In genomic region chr15:99653291-99653690, GRCm38 (mm10) we compare ENCODE assay signal across 9 mouse cellular contexts. TPM values are rescaled to one million over a fixed set of nuclear protein-coding genes. Genes with fewer than 3 reads are reported as not detected.
DNase-seq lines count a peak whose midpoint lies in the region; ATAC-seq lines count a peak whose summit lies in the region.
"Had no signal": no experiment of that assay in that cellular context is flagged by ENCODE, and none has a peak within 500 bp of the region (broad histone marks: within the 10 kb centered on the region; RNA-seq: fewer than 3 reads in every experiment).

No protein-coding gene starts in this region.

- no peaks in the 10 kb centered on the region for H3K36me3 ChIP-seq in heart, embryonic 13.5 days
- no peaks in the 10 kb centered on the region for H3K36me3 ChIP-seq in hindbrain, embryonic 14.5 days (replicated peaks; ENCODE audit: control insufficient read depth, insufficient read depth)
- H3K36me3 ChIP-seq in midbrain, embryonic 14.5 days (ENCODE audit: control insufficient read depth, insufficient read depth, low read length), result no peaks in the 10 kb centered on the region

- no peak overlapping the region for H3K27ac ChIP-seq in heart, embryonic 13.5 days (replicated peaks)
- H3K27ac ChIP-seq in hindbrain, embryonic 14.5 days, result no peak overlapping the region
- H3K27ac ChIP-seq in midbrain, embryonic 14.5 days (replicated peaks; ENCODE audit: low read depth, low read length), result no peak overlapping the region

- H3K4me1 ChIP-seq in heart, embryonic 13.5 days, result peaks cover 44% of the 10 kb centered on the region
- H3K4me1 ChIP-seq in hindbrain, embryonic 14.5 days (replicated peaks; ENCODE audit: control insufficient read depth, insufficient read depth, low read length), result peaks cover 34% of the 10 kb centered on the region
- H3K4me1 ChIP-seq in midbrain, embryonic 14.5 days (ENCODE audit: control insufficient read depth, insufficient read depth, low read length), result peaks cover 40% of the 10 kb centered on the region

- WGBS in heart, embryonic 13.5 days, result 9% methylated on average over 8 of the region's 8 CpGs
- 4% methylated on average over 8 of the region's 8 CpGs for WGBS in hindbrain, embryonic 14.5 days
- WGBS in midbrain, embryonic 14.5 days, result 10% methylated on average over 8 of the region's 8 CpGs

- peak overlapping the region; percentile 73 for H3K9ac ChIP-seq in heart, embryonic 13.5 days
- H3K9ac ChIP-seq in hindbrain, embryonic 14.5 days, result no peak overlapping the region
- H3K9ac ChIP-seq in midbrain, embryonic 14.5 days (replicated peaks; ENCODE audit: low read length), result no peak overlapping the region

- H3K9me3 ChIP-seq in heart, embryonic 13.5 days, result no peaks in the 10 kb centered on the region
- H3K9me3 ChIP-seq in hindbrain, embryonic 14.5 days (ENCODE audit: control insufficient read depth, low read length), result no peaks in the 10 kb centered on the region
- H3K9me3 ChIP-seq in midbrain, embryonic 14.5 days (ENCODE audit: control insufficient read depth, low read length), result no peaks in the 10 kb centered on the region

- peak overlapping the region; percentile 44 for H3K4me3 ChIP-seq in heart, embryonic 13.5 days
- H3K4me3 ChIP-seq in hindbrain, embryonic 14.5 days (replicated peaks; ENCODE audit: low read length), result peak overlapping the region; percentile 7; the same call in 1 of the 2 replicates
- peak overlapping the region; percentile 5; the same call in 1 of the 2 replicates for H3K4me3 ChIP-seq in midbrain, embryonic 14.5 days (replicated peaks; ENCODE audit: low read depth, low read length)

- ATAC-seq in heart, embryonic 13.5 days (ENCODE audit: extremely low read depth, insufficient number of reproducible peaks, low FRiP score, low TSS enrichment), result no peak
- ATAC-seq in hindbrain, embryonic 14.5 days (ENCODE audit: low FRiP score), result no peak
- no peak for ATAC-seq in midbrain, embryonic 14.5 days (ENCODE audit: low FRiP score, low TSS enrichment)

- DNase-seq in heart, adult 9 months (ENCODE audit: low spot score in 2 of 2), result no peak
- peak; percentile 88 for DNase-seq in R1 (ENCODE audit: low read depth, low spot score)
- DNase-seq in hindbrain, embryonic 14.5 days (ENCODE audit: low spot score), result no peak
- DNase-seq in midbrain, embryonic 14.5 days, result no peak
- DNase-seq in adrenal gland, adult 2 months, result no peak
- no peak for DNase-seq in gastrocnemius, adult 18-20 months (ENCODE audit: low spot score)
- no peak for DNase-seq in adrenal gland, postnatal 10 days

- peaks cover 44% of the 10 kb centered on the region for H3K27me3 ChIP-seq in heart, embryonic 13.5 days (replicated peaks)
- no peaks in the 10 kb centered on the region; the same call in 1 of the 2 replicates for H3K27me3 ChIP-seq in hindbrain, embryonic 14.5 days (ENCODE audit: control insufficient read depth, insufficient read depth, low read length)
- no peaks in the 10 kb centered on the region; the same call in 1 of the 2 replicates for H3K27me3 ChIP-seq in midbrain, embryonic 14.5 days (ENCODE audit: control insufficient read depth, insufficient read depth, low read length)

- H3K4me2 ChIP-seq in heart, embryonic 13.5 days, result peak overlapping the region; percentile 71
- H3K4me2 ChIP-seq in hindbrain, embryonic 14.5 days (replicated peaks), result peak overlapping the region; percentile 47
- H3K4me2 ChIP-seq in midbrain, embryonic 14.5 days (ENCODE audit: low read length), result peak overlapping the region; percentile 46

RNA-seq across cellular contexts. Expression of gene Racgap1, which starts 1.8 kb away (rescaled TPM):
- 119 and 125 TPM in 2 replicates for polyA plus RNA-seq in heart, embryonic 13.5 days (2015; fragmentation: Nextera tagmentation; extraction: Ambion mirVana)
- polyA plus RNA-seq in hindbrain, embryonic 14.5 days (2014; fragmentation: Nextera tagmentation; extraction: Ambion mirVana), result 44.9 and 51.3 TPM in 2 replicates
- polyA plus RNA-seq in midbrain, embryonic 14.5 days (2014; fragmentation: Nextera tagmentation; extraction: Ambion mirVana), result 42.2 and 64.0 TPM in 2 replicates
- total RNA-seq in adrenal gland, adult 2 months (2021), result 1 to 10 TPM; 2.8 to 3.7 TPM
- 2.6 and 2.7 TPM in 2 replicates for polyA plus RNA-seq in adrenal gland, adult 2 months (2012; rRNA removed)
- under 1 TPM; 0.57 to 0.69 TPM for total RNA-seq in gastrocnemius, adult 18-20 months (2021)
- 10 to 100 TPM; 32.1 TPM for total RNA-seq in adrenal gland, postnatal 10 days (2021)

RNA-seq across cellular contexts. Expression of gene Asic1, which starts 16.9 kb away (rescaled TPM):
- polyA plus RNA-seq in heart, embryonic 13.5 days (2015; fragmentation: Nextera tagmentation; extraction: Ambion mirVana), result 1.6 and 1.8 TPM in 2 replicates
- polyA plus RNA-seq in hindbrain, embryonic 14.5 days (2014; fragmentation: Nextera tagmentation; extraction: Ambion mirVana), result 49.7 and 51.7 TPM in 2 replicates
- 51.9 and 53.5 TPM in 2 replicates for polyA plus RNA-seq in midbrain, embryonic 14.5 days (2014; fragmentation: Nextera tagmentation; extraction: Ambion mirVana)
- under 1 TPM; 0.59 to 0.72 TPM for total RNA-seq in adrenal gland, adult 2 months (2021)
- 0.37 and 0.71 TPM in 2 replicates for polyA plus RNA-seq in adrenal gland, adult 2 months (2012; rRNA removed)
- total RNA-seq in gastrocnemius, adult 18-20 months (2021), result under 1 TPM in 1 of 2 experiments, not detected in 1; 0.11 TPM
- 1 to 10 TPM in 1 of 2 experiments, under 1 TPM in 1; 0.75 to 1.5 TPM for total RNA-seq in adrenal gland, postnatal 10 days (2021)

RNA-seq across cellular contexts. Expression of gene Smarcd1, which starts 48.6 kb away (rescaled TPM):
- polyA plus RNA-seq in heart, embryonic 13.5 days (2015; fragmentation: Nextera tagmentation; extraction: Ambion mirVana), result 22.1 and 22.3 TPM in 2 replicates
- polyA plus RNA-seq in hindbrain, embryonic 14.5 days (2014; fragmentation: Nextera tagmentation; extraction: Ambion mirVana), result 93.2 and 107 TPM in 2 replicates
- 127 and 136 TPM in 2 replicates for polyA plus RNA-seq in midbrain, embryonic 14.5 days (2014; fragmentation: Nextera tagmentation; extraction: Ambion mirVana)
- total RNA-seq in adrenal gland, adult 2 months (2021), result 10 to 100 TPM; 37.6 to 53.6 TPM
- 74.6 and 76.9 TPM in 2 replicates for polyA plus RNA-seq in adrenal gland, adult 2 months (2012; rRNA removed)
- 1 to 10 TPM; 5.8 to 7.4 TPM for total RNA-seq in gastrocnemius, adult 18-20 months (2021)
- 10 to 100 TPM; 47.1 to 49.6 TPM for total RNA-seq in adrenal gland, postnatal 10 days (2021)

RNA-seq across cellular contexts. Expression of gene Gm17349, which starts 52.0 kb away (rescaled TPM):
- not detected in 2 replicates for polyA plus RNA-seq in heart, embryonic 13.5 days (2015; fragmentation: Nextera tagmentation; extraction: Ambion mirVana)
- polyA plus RNA-seq in hindbrain, embryonic 14.5 days (2014; fragmentation: Nextera tagmentation; extraction: Ambion mirVana), result not detected in 2 replicates
- polyA plus RNA-seq in midbrain, embryonic 14.5 days (2014; fragmentation: Nextera tagmentation; extraction: Ambion mirVana), result not detected in 2 replicates
- 10 to 100 TPM; 22.1 to 33.4 TPM for total RNA-seq in adrenal gland, adult 2 months (2021)
- 111 and 156 TPM in 2 replicates for polyA plus RNA-seq in adrenal gland, adult 2 months (2012; rRNA removed)
- not detected for total RNA-seq in gastrocnemius, adult 18-20 months (2021)
- 10 to 100 TPM; 10.9 to 24.6 TPM for total RNA-seq in adrenal gland, postnatal 10 days (2021)
- total RNA-seq: megakaryocyte-erythroid progenitor cell, adult 5-6 weeks had no signal

RNA-seq across cellular contexts. Expression of gene Aqp6, which starts 52.1 kb away (rescaled TPM):
- not detected in 2 replicates for polyA plus RNA-seq in heart, embryonic 13.5 days (2015; fragmentation: Nextera tagmentation; extraction: Ambion mirVana)
- 0.77 and 1.2 TPM in 2 replicates for polyA plus RNA-seq in hindbrain, embryonic 14.5 days (2014; fragmentation: Nextera tagmentation; extraction: Ambion mirVana)
- polyA plus RNA-seq in midbrain, embryonic 14.5 days (2014; fragmentation: Nextera tagmentation; extraction: Ambion mirVana), result 0.93 and 1.1 TPM in 2 replicates
- not detected for total RNA-seq in adrenal gland, adult 2 months (2021)
- polyA plus RNA-seq in adrenal gland, adult 2 months (2012; rRNA removed), result not detected in 2 replicates
- not detected for total RNA-seq in gastrocnemius, adult 18-20 months (2021)
- total RNA-seq in adrenal gland, postnatal 10 days (2021), result not detected
- total RNA-seq: megakaryocyte-erythroid progenitor cell, adult 5-6 weeks had no signal

Comparison
In these comparisons a context has a peak if more than half of its experiments do, and no peak if none do; other contexts are left out.
1. RNA of gene Racgap1, which starts 1.8 kb away (polyA plus RNA-seq): 119 to 125 TPM in heart, embryonic 13.5 days, 42.2 to 64.0 TPM in midbrain, embryonic 14.5 days and 44.9 to 51.3 TPM in hindbrain, embryonic 14.5 days; 2.6 to 2.7 TPM in adrenal gland, adult 2 months; every median in the first group is over 10 times any median in the second.
2. RNA of gene Asic1, which starts 16.9 kb away (polyA plus RNA-seq): 51.9 to 53.5 TPM in midbrain, embryonic 14.5 days and 49.7 to 51.7 TPM in hindbrain, embryonic 14.5 days; 1.6 to 1.8 TPM in heart, embryonic 13.5 days and 0.37 to 0.71 TPM in adrenal gland, adult 2 months; every median in the first group is over 10 times any median in the second.
3. Peak in every context shown above with its lines, with median percentiles within 50 percentile points of each other: H3K4me2 ChIP-seq and H3K4me3 ChIP-seq.